Mouse (Mus musculus): Measurements from ENCODE around the gene Madcam1.

- TF ChIP-seq POLR2A (IDR thresholded peaks at IDR 0.05; ENCODE audit: borderline replicate concordance, extremely low read depth, insufficient read depth, insufficient read length, poor library complexity, severe bottlenecking) (no peak), CTCF (IDR thresholded peaks at IDR 0.05; ENCODE audit: borderline replicate concordance, extremely low read depth, insufficient read depth, insufficient read length) (no peak)
Measured at GRCm38 (mm10) chr10:79687513-79687912, 23.2 kb downstream of the Madcam1 start.

Measured in brain, embryonic 14.5 days (tissue).